Mouse (Mus musculus): ENCODE measurements around the gene Arhgap23. TPM values are rescaled to one million over a fixed set of nuclear protein-coding genes. Genes with fewer than 3 reads are reported as not detected.

Gene Arhgap23
- polyA plus RNA-seq, 1 experiment: 68.6 TPM

DNA sequence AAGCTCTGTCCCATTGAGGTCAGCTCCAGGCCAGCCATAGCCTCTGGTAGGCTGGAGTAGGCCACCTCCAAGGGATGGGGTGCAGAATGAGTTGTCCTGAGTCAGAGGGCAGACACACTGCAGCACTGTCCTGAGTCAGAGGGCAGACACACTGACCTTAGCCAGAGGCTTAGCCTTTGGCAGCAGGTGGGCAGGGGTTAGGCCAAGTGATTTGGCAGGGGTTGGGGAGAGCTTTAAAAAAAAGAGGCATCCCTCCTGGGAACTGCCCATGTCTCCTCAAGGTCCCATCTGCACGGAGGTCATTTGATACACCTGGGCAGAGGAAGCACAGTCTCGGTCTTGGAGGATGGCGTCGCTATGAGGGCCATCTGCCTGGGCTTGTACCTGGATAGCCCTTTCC is 48.7 kb downstream of the Arhgap23 start:
- no peak for TF ChIP-seq GATA1 (IDR thresholded peaks at IDR 0.05; ENCODE audit: low read length)

DNA sequence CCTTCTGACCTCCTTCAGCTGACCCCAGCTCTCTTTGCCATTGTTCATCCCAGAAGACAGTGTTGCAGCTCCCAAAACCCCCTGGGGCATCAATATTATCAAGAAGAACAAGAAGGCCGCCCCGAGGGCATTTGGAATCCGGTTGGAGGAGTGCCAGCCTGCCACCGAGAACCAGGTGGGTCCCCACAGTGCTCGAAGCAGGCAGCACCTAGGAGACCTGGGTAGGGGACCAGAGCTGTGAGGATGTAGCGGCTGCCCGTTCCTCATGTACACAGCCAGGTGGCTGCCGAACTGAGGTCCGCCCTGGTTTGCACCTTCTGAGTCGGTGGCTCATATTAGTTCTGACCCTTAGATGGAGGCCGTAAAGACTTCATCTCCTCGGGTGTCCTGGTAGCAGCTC is 50.6 kb downstream of the Arhgap23 start:
- TF ChIP-seq GATA1 (IDR thresholded peaks at IDR 0.05; ENCODE audit: low read length): no peak

DNA sequence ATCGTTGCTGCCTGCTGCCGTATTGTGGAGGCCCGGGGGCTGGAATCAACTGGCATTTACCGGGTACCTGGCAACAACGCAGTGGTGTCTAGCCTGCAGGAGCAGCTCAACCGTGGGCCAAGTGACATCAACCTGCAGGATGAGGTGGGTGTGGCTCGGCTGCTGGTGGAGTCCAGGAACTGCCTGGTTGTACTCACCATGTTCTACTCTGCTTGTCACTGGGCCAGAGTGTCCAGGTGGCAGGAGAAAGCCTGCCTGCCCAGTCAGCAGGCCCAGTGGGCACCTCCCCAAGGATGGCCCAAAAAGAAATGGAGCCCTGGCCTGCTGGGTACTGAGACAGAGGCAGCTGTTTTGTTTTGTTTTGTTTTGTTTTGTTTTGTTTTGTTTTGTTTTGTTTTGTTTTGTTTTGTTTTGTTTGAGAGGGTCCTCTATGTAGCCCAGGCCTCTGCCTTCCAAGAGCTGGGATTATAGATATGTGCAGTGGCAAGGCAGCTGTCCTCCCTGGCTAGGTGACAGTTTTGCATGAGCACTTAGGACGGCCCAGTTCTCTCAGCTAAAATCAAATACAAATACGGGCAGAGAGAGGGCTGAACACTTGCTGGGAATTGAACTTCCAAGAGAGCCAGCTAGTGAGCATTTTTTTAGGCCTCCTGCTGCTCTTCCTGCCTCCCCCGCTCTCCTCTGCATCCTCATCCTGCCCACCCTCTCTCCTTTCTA is 51.3 kb downstream of the Arhgap23 start:
- no peak for TF ChIP-seq GATA1 (IDR thresholded peaks at IDR 0.05; ENCODE audit: low read length)

DNA sequence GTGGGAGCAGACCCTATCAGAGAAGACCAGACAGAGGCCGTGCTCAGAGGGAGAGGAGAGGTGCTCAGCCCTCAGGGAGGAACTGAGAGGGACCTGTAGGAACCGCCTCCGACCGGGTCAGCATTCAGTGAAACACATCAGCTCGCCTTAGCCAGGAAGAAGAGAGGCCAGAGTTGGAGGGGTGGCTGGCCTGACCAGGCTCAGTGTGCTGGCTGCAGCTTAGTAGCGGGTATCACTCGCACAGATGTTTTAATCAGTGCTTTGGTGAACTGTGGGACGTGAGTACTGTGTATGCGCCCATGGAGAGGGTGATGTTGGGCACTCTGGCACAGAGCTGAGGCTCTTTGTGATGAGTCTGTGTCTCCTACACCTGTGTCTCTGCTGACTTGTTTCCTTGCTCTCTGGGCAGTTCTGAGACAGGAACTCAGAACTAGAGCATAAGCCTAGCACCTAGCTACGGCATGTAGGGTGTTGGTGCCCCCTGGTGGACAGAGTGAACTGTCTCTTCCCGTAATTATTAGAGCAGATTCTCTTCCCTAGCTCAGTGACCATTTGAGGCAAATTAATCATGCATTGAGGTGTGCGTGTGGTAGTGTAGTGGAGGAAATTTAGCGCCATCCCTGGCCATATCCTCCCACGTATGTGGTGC is 53.4 kb downstream of the Arhgap23 start:
- TF ChIP-seq GATA1 (IDR thresholded peaks at IDR 0.05; ENCODE audit: low read length): no peak

DNA sequence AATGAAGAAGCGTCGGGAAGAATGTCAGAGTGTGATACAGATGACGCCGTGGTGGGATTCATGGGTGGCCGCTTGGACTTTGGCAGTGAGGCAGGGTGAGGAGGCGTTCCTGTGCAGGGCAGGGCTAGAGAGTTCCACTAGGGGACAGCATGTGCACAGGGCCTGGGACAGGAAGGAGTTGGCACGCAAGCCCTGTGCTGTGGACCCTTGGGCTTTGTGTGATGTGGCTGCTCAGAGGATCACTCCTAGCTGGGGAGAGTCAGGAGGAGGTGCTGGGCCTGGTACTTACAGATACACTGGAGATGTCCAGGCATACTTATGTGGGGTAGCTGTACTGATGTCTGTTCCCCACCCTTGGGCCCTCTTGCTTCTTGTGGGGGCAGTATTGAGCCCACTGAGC is 54.5 kb downstream of the Arhgap23 start:
- no peak for TF ChIP-seq GATA1 (IDR thresholded peaks at IDR 0.05; ENCODE audit: low read length)

DNA sequence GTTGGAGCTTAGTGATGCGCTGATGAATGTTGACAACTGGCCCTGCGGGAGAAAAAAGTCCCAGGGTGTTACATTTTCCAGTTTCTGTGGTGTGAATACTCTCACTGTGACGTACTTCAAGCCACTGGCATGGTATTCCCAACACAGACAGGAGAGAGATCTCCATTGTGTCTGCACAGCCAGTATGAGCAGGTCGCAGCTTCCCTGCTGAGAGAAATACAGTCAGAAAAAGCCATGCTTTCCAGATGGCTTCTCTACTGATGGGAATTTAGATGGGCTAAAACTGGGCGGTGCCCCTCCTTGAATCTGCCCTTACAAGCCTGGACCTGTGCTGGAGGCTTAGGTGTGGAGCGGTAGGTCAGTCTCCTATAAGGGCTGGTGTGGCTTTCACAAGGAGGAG is 55.9 kb downstream of the Arhgap23 start:
- no peak for TF ChIP-seq GATA1 (IDR thresholded peaks at IDR 0.05; ENCODE audit: low read length)

DNA sequence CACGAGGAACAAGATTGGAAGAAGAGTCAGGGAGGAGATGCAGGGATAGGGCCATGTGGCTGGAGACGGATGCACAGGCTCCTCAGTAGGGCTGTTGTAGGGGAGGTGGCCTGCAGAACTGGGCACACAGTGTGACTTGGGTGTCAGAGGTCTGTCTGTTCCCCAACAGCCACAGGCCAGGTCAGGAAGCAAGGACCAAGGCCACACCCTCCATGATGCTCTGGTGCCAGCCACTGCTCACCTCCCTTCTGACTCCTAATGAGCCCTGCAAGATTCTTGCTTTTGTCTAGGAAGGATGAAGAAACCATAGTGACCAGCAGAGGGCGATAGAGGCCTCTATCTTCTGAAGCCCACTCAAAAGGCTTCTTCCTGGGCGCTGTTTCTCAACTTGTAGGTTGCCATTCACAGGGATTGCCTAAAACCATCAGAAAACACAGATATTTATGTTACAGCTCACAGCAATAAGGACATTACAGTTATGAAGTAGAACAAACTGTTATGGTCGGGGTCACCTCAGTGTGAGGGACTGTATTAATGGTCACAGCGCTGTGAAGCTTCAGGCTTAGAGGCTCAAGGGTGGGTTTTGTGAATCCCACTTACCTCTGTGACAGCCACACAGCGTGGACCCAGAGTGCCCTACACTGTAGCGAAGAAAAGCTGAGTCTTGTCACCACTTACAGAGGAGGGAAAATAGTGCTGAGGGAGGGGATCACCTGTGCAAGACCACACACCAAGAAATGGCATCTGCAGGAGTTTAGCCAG is 61.2 kb downstream of the Arhgap23 start:
- no peak for TF ChIP-seq GATA1 (IDR thresholded peaks at IDR 0.05; ENCODE audit: low read length)

DNA sequence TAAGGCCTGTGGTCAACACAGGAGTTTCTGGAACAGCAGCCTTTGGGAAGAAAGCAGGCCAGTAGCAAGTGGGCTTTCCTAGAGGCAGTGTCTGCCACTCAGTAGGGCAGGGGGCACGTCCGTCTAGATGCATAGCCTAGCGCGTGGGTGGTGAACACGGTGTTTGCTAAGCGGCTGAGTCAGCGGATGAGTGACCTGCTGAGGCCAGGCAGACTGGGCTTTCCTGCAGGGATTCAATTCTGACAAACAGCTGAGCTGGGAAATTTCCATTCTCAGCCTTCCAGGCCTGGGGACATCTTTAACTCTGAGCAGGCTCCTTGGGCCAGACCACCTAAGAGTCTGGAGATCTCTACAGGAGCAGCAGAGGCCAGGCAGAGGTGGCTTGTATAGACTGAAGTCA is 62.1 kb downstream of the Arhgap23 start:
- no peak for TF ChIP-seq GATA1 (IDR thresholded peaks at IDR 0.05; ENCODE audit: low read length)

DNA sequence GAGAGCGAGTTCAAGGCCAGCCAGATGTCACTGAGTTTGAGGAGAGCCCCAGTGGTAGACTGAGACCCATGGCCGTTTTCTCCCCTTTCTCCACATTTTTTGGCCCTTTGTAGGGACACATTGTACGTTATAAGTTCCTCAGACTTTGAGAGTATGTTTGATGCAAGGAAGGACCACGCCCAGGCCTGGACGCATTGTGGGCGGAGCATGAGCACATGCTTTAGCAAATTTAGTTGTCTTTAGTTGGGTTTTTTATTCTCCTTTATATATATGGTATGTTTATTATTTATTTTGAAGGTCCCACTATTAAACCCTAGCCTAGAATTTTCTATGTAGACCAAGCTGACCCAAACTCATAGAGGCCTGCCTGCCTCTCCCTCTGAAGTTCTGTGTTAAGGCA is 63.0 kb downstream of the Arhgap23 start:
- TF ChIP-seq GATA1 (IDR thresholded peaks at IDR 0.05; ENCODE audit: low read length): no peak

DNA sequence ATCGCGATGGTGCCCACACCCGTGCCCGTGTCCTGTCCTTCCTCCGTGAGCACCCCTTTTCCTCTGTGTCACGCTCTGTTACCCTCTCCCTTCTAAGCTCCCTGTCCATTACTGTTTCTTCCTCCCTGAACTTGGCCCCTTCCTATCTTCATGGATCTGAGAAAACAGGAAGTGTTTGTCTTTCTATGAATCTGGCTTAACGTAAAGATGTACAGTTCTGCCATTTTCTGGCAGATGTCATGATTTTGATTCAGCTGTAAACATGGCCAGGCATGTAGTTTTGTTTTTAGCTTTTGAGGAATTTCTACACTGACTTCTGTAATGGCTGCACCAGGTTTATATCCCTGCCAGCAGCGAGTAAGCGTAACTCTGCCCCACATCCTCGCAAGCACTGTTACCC is 63.8 kb downstream of the Arhgap23 start:
- TF ChIP-seq GATA1 (IDR thresholded peaks at IDR 0.05; ENCODE audit: low read length): no peak

DNA sequence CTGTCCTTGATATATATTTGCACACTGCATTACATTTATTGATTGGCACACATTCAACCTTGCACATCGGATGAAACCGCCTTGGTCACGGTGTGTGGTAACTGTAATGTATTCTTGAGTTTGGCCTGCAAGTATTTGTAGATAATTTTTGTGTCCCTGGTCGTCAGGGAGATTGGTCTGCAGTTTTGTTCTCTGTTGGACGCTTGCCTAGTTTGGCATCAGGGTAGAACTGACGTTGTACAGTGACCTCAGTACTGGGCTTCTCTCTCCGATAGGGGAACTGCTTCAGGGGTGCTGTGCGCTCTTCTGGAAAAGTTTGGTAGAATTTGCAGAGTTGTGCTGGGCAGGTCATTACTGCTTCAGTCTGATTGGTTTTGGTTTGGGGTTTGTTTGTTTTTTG is 64.5 kb downstream of the Arhgap23 start:
- TF ChIP-seq GATA1 (IDR thresholded peaks at IDR 0.05; ENCODE audit: low read length): no peak

DNA sequence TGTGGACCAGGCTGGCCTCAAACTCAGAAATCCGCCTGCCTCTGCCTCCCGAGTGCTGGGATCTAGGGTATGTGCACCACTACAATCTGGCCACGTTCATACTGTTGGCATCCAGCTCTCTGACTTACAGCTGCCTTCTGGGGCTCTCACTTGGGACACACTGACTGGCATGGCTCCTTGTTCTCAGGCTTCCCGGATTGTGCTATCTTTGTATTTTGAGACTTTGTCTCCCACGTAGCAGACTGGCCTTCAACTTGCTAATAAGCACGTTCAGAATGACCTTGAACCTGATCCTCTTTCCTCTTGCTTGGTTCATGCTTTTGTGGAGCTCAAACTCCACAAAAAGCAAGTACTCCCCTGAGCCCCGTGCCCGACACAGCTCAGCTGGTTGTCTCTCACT is 70.3 kb downstream of the Arhgap23 start:
- no peak for TF ChIP-seq GATA1 (IDR thresholded peaks at IDR 0.05; ENCODE audit: low read length)

DNA sequence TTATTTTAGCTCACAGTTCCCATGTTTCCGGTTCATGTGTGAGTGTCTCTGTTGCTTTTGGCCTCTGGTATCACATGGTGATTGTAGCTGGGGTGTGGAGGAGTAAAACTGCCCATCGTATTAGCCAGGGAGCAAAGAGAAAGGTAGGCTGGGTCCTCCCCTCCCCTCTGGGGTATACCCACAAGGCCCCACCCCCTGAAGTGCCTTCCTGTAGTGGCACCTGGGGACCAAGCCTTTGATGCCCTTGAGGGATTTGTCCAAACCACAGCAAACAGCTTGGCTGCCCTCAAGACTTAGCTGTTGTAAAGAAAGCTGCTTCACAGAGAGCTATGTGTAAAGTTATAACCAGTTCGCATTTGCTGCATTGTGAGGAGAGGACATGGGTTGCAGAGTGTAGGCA is 72.3 kb downstream of the Arhgap23 start:
- TF ChIP-seq GATA1 (IDR thresholded peaks at IDR 0.05; ENCODE audit: low read length): no peak

DNA sequence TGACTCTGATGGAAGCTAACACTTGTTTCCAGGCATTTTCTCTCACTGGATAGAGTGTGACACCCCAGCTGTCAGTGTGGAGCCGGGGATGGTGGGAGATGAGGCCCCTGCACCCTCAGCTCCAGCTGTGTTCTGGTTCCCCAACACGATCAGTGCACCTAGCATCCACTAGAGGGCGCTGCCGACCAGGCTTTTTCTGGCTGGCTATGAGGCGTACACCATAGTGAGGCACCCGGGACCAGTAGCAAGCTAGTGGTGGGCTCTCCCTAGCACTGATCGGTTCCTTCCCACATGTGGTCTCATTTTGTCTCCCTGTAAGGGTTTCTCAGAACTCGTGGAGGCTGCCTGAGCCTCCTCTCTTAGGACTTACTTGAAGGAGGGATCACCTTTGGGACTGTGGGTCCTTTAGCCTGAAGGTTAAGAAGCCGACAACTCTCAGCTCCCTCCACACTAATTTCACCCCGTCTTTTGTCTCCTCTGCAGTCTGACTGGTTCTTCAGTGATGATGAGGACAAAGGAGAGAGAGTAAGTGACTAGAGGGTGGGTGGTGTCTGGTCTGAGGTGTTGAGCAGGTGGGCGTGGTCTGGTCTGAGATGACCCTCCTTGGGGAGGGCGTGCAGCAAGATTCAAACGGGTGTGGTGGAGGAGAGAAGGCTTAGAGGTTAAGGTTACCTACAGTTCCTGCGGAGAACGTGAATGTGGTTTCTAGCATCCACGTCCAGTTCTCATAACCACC is 74.4 kb downstream of the Arhgap23 start:
- TF ChIP-seq GATA1 (IDR thresholded peaks at IDR 0.05; ENCODE audit: low read length): no peak

DNA sequence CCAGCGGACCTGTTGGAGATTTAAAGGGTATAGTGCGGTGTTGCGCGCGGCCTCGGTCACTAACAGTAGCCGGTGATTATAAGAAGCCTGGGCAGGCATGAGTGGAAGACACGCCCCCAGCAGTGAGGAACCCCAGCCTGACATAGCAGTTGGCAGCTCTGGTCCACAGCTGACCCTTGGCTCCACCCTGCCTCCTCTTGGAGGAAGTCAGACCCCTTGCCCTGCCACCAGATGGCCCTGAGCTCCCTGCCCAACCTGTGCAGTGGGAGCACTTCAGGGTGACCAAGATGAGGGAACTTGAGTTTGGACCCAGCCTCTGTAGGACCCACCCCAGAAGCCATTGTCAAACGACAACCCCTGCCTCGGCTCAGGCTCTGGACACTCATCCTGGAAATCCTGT is 76.3 kb downstream of the Arhgap23 start:
- no peak for TF ChIP-seq GATA1 (IDR thresholded peaks at IDR 0.05; ENCODE audit: low read length)

DNA sequence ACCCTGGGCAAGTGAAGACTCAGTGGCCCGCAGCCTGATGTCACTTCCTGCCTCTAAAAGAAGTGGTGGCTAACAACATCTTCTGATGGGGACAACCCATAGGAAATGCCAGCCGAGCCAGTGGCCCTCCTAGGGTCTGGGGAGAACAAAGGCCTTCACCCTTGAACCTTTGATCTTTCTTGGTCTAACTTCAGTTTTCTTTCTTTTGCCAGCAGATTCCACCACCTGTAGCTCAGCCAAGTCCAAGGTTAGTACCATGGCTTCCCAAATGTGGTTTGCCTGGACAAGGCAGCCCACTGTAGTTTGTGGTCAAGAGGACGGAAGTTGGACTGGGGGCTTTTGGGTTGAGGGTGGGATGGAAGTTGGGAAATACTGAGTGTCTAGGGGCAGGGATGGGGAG is 77.5 kb downstream of the Arhgap23 start:
- no peak for TF ChIP-seq GATA1 (IDR thresholded peaks at IDR 0.05; ENCODE audit: low read length)

Data from G1E-ER4 (cell line).